Mouse (Mus musculus): ENCODE results near the gene Otud1.

DNA sequence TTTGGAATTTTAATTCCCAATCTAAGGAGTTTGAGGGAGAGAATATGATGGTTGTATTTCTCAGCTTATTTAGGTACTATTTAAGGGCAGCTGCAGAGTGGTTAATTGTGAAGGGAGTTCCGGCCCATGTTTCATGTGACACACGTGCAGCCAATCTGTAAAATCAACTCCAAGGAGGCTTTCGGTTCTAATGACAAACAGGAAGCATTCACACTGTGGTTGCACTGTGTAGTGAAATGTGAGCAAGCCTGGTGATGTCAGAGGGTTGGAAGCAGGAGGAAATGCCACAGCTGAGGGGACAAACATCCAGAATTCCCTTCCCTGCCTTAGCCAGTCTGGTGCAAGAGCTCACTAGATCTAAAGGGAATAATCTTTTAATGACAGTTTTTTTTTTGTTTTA, 8.3 kb downstream of the Otud1 start:
- TF ChIP-seq EP300 (IDR thresholded peaks at IDR 0.05; ENCODE audit: low read depth) = no peak
- no peak for TF ChIP-seq CTCF (IDR thresholded peaks at IDR 0.05; ENCODE audit: low read depth)
